Mouse (Mus musculus) kidney, adult 2 months (tissue): ENCODE data around the gene Blmh.

Experiments used
- CTCF ChIP-seq: fragments of 200-500 bp; conservative IDR thresholded peaks from 2 replicates; pipeline ENCODE4 v1.5.1; 2011; ENCODE audit warnings: low read depth, mild to moderate bottlenecking, control low read depth, low read length, moderate library complexity, mixed read lengths; ENCODE audit not compliant: insufficient read depth, insufficient read length
- POLR2A ChIP-seq: fragments of 200-500 bp; IDR thresholded peaks from one replicate; pipeline ENCODE4 v1.6.1; 2011; ENCODE audit warnings: low read depth, low read length, control low read depth

- TF ChIP-seq POLR2A (no peak), CTCF (no peak)
These were observed 94.9 kb downstream of the Blmh start for GRCm38 (mm10) chr11:77019539-77019938.
